Mouse (Mus musculus) heart, adult 9 months (tissue): ENCODE measurements around the gene A3galt2.
A peak's percentile ranks its signal among the peaks of the same experiment; 100 is the strongest.

Experiments used
- DNase-seq, 2 experiments: peaks; one replicate each; pipeline ENCODE4 v3.0.0; 2022; ENCODE audit warnings: low spot score in 2 of 2

Gene A3galt2

GRCm38 (mm10) chr4:128752031-128752757 is 3.0 kb upstream of the A3galt2 start:
- no peak for DNase-seq

DNA sequence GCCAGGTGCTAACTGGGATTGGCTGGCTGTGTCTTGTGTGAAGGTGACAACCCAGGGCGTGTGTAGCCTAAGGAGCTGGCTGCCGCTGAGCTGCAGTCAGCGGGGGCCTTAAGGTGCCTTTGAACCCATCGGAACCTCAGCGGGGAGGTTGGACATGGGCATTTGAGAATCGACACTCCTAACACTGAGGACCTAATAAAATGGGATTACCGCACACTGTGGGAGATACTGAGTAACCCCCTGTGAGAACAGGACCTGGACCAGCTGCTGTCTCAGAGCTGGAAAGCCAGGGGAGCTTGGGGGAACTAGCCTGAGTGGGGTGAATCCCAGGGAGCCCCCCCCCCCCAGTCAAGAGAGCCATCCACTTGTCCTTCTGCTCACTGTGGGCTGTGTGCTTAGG is 1.6 kb upstream of the A3galt2 start:
- no peak for DNase-seq

- no peak for DNase-seq
Observed at GRCm38 (mm10) chr4:128755900-128756299, 736 bp downstream of the A3galt2 start.

DNA sequence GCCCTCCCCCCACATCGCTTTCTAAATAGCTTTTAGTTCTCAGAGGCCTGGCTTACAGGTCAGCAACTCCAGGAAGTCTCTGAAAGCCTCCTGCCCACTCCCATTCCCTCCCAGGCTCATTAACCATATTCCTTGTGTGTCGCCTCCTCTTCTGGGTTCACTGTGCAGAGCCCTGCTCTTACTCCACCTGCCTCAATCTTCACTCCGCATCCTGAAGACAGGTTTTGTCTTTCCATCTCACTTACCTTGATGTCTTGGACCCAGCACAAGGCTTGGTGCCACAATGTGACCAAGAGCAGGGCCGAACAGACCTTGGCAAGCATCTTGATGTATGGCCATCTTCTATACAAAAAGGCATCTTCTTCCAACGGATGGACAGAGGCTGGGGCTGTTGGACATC is 4.0 kb downstream of the A3galt2 start:
- DNase-seq = no peak

GRCm38 (mm10) chr4:128760029-128760428 is 4.9 kb downstream of the A3galt2 start:
- DNase-seq = no peak

GRCm38 (mm10) chr4:128766929-128767328 is 11.8 kb downstream of the A3galt2 start:
- DNase-seq = no peak

DNA sequence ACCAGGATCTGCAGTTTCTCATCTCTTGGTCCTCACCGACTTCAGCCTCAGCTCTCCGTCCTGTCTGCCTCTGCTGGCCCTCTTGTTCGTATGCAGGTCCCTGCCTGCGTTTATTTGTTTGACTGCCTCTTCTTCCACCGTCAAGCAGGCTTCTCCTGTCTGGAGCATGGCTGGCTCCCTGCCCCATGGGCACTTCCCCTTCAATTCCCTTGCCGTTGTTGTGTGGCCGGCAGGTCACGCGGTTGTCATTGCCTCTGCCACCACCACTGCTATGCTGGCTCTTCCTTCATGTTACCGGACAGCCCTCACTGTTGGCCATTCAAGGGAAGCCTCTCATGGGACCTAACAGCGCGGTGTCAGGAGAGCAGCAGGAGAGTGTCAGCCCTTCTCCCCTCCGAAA is 13.0 kb downstream of the A3galt2 start:
- DNase-seq = no peak

GRCm38 (mm10) chr4:128769569-128770355 is 14.6 kb downstream of the A3galt2 start:
- no peak for DNase-seq

DNA sequence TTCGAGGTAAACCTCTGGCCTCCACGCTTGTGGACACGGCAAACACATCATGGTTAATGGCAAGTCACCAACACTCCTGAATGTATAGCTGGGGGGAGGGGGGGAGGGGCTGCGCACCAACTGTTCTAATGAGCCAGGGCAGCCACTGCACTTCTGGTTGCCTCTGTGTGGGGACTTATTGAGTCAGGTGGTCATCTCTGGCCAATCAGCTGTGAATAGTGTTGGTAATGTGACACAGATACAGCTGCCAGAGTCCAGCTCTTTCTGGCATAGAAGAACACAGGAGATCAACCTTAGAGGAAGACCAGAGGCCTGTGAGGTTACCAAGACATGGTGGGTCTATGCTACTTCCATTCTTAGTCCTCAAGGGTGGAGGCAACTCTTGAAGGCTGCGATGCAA is 15.5 kb downstream of the A3galt2 start:
- no peak for DNase-seq

DNA sequence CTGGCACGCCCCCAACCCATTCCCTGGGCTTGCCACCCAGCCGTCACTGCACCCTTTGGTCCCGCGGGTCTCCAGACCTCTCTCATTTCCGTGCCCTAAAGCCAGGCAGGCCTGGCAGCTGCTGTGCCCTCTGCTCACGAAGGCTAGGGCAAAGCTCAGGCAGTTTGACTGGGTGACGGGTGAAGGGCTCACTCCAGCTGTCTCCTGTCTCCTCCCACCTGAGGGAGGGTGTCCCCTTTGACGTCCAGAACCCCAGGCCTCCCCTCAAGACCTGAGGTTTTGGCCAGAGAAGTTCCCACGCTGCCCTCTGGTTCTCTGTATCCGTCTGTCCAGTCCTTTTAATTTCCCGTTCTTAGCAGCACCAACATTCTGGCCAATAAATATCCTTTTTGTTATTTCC is 18.7 kb downstream of the A3galt2 start:
- no peak for DNase-seq

GRCm38 (mm10) chr4:128774467-128774866 is 19.3 kb downstream of the A3galt2 start:
- DNase-seq = peak in 1 of 2 experiments; percentile 21

- peak; percentile 32 to 62 for DNase-seq
Observed at GRCm38 (mm10) chr4:128776568-128777289, 21.6 kb downstream of the A3galt2 start.

- DNase-seq = no peak
Observed at GRCm38 (mm10) chr4:128777593-128777992, 22.4 kb downstream of the A3galt2 start.

DNA sequence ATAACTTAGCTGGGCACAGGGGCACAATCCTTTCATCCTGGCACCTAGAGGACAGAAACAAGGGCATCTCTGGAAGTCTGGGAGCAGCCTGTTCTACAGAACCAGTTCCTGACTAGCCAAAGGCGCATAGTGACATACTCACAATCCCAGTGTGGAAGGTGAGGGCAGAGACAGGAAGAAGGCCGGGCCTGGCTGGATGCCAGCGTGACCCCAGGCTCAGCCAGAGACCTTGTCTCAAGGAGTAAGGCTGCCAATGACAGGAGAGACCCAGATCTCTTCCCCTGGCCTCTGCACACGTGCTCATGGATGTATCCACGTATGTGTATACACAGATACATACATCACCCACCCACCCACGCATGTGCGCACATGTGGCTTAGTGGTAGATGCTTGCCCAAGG is 26.9 kb downstream of the A3galt2 start:
- no peak for DNase-seq

DNA sequence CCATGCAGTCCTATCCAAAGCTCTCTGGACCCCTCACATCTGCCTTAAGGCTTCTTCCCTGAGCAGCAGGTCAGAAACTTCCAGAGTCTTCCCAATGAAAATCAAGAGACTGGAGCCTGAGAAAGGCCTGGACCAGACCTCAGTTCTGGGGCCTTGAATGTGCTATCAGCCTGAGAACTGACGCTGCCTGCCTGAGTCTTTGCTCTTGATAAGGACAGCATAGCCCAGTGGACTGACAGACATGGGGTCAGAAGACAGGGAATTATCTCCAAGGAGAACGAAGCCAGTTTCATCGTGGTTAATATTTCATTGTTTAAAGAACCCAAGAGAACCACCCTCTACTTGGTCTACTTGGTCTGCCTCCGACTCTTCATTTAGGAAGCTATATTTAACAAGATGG is 27.5 kb downstream of the A3galt2 start:
- DNase-seq = no peak

DNA sequence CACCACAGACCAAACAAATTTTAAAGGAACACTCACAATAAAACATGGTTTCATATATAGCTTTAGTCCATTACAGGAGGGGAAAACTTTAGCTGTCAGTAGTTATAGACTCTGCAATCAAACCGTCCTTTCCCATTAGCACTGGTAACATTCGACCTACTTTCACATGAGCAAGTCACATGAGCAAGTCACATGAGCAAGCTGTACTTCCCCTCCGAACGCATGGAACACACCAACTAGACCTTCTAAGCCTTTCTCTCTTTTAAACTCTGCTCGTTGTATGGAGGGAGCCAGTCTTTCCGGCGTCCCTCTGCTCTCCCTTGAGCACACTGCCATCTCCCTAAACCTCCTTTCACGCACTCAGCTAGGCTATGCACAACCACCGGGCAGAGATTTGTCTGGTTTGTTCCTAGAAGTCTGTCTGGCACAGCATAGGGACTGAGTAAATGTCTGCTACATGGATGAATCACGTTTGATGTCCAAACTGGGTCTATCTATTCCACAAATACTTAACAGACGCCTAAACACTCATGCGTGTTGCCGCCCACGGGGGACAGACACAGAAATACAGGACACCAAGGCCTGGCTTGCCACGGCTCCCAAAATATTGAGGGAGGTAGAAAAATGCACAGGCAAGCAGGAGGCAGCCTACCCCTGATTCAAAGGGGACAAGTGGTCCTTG is 29.9 kb downstream of the A3galt2 start:
- no peak for DNase-seq

- no peak for DNase-seq
Observed at GRCm38 (mm10) chr4:128785921-128786654, 30.9 kb downstream of the A3galt2 start.

DNA sequence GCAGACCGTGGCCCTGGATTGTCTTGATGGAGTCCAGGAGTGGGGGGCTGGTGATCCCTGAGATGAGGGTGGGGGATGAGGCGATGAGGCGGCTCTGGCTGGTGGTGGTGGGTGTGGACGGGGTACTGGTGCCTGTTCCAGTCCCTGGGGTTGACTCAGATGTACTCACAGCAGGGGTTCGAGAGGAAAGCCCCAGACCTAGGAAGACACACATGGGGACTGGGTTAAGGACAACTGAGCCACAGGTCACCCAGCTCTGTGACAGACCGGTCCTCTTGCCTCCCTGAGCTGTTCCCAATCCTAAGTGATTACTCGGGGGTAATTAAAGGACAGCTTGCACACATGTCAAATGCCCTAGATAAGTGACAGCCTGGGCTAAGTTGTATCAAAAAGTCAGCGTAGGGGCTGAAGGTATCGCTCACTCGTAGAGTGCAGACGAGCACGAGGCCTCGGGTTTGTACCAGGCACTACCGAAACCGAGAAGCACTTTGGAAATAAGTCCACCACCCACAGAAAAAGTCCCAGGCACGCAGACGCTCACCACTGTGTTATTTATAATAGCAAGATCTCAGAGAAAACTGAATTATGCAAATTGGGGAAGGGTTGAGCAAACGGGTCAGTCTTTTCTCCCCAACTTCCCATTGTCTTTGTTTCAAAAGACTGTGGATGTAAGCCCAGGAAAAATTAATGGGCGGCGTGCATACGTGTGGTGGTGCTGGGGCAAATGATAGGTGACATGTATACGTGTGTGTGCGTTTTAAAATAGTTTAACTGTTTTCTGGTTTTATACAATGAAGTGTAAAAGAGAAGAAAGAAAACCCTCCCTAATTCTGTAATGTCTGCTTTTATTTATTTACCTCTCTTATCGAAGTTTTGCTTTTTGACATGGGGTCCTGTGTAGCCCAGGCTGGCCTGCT is 32.1 kb downstream of the A3galt2 start:
- no peak for DNase-seq

- DNase-seq = no peak
Observed at GRCm38 (mm10) chr4:128788108-128788507, 32.9 kb downstream of the A3galt2 start.

- no peak for DNase-seq
Observed at GRCm38 (mm10) chr4:128789646-128790045, 34.5 kb downstream of the A3galt2 start.
